Mouse (Mus musculus): ENCODE measurements around the gene Chpf2. TPM values are rescaled to one million over a fixed set of nuclear protein-coding genes. Genes with fewer than 3 reads are reported as not detected.
A peak's percentile ranks its signal among the peaks of the same experiment; 100 is the strongest.

Gene Chpf2
- polyA plus RNA-seq, 1 experiment from 2014 or later: 14.4 TPM

MicroRNAs within 50 kb of the gene (microRNA counts, 519-probe panel; counts per million panel counts)
- not detected for microRNA mmu-miR-671-3p
- not detected for microRNA mmu-miR-671-5p

Small RNA genes within 50 kb of the gene (microRNA-seq; reads per million reads assigned to microRNA genes)
- gene Mir671: 344 reads per million, percentile 67 among the genes with 10 or more reads in this experiment

Other genes with a start within 250 kb of the Chpf2 start
- 13.9 and 15.1 TPM in 2 replicates for gene Kcnh2, start 235.1 kb upstream of the Chpf2 start, polyA plus RNA-seq (2014; fragmentation: Nextera tagmentation; extraction: Ambion mirVana)
- gene Nos3, start 221.9 kb upstream of the Chpf2 start, polyA plus RNA-seq (2014; fragmentation: Nextera tagmentation; extraction: Ambion mirVana): 8.6 and 10.6 TPM in 2 replicates
- 1.6 and 2.4 TPM in 2 replicates for gene Atg9b, start 194.6 kb upstream of the Chpf2 start, polyA plus RNA-seq (2014; fragmentation: Nextera tagmentation; extraction: Ambion mirVana)
- gene Abcb8, start 193.1 kb upstream of the Chpf2 start, polyA plus RNA-seq (2014; fragmentation: Nextera tagmentation; extraction: Ambion mirVana): 42.0 and 45.6 TPM in 2 replicates
- 0.35 and 0.80 TPM in 2 replicates for gene Asic3, start 173.3 kb upstream of the Chpf2 start, polyA plus RNA-seq (2014; fragmentation: Nextera tagmentation; extraction: Ambion mirVana)
- gene Cdk5, start 163.2 kb upstream of the Chpf2 start, polyA plus RNA-seq (2014; fragmentation: Nextera tagmentation; extraction: Ambion mirVana): 115 and 123 TPM in 2 replicates
- 21.1 and 23.6 TPM in 2 replicates for gene Slc4a2, start 162.9 kb upstream of the Chpf2 start, polyA plus RNA-seq (2014; fragmentation: Nextera tagmentation; extraction: Ambion mirVana)
- 92.8 and 92.9 TPM in 2 replicates for gene Fastk, start 141.5 kb upstream of the Chpf2 start, polyA plus RNA-seq (2014; fragmentation: Nextera tagmentation; extraction: Ambion mirVana)
- 54.4 and 62.4 TPM in 2 replicates for gene Tmub1, start 138.9 kb upstream of the Chpf2 start, polyA plus RNA-seq (2014; fragmentation: Nextera tagmentation; extraction: Ambion mirVana)
- gene Agap3, start 134.6 kb upstream of the Chpf2 start, polyA plus RNA-seq (2014; fragmentation: Nextera tagmentation; extraction: Ambion mirVana): 66.3 and 73.1 TPM in 2 replicates
- gene Gbx1, start 59.5 kb upstream of the Chpf2 start, polyA plus RNA-seq (2014; fragmentation: Nextera tagmentation; extraction: Ambion mirVana): 3.3 and 4.9 TPM in 2 replicates
- 0.22 and 0.23 TPM in 2 replicates for gene Asb10, start 45.8 kb upstream of the Chpf2 start, polyA plus RNA-seq (2014; fragmentation: Nextera tagmentation; extraction: Ambion mirVana)
- 0.10 and 0.19 TPM in 2 replicates for gene 4931409K22Rik, start 29.9 kb upstream of the Chpf2 start, polyA plus RNA-seq (2014; fragmentation: Nextera tagmentation; extraction: Ambion mirVana)
- 72.3 and 87.2 TPM in 2 replicates for gene Abcf2, start 9.3 kb upstream of the Chpf2 start, polyA plus RNA-seq (2014; fragmentation: Nextera tagmentation; extraction: Ambion mirVana)
- gene Smarcd3, start 37.7 kb downstream of the Chpf2 start, polyA plus RNA-seq (2014; fragmentation: Nextera tagmentation; extraction: Ambion mirVana): 149 and 171 TPM in 2 replicates
- gene Nub1, start 98.8 kb downstream of the Chpf2 start, polyA plus RNA-seq (2014; fragmentation: Nextera tagmentation; extraction: Ambion mirVana): 48.5 and 51.7 TPM in 2 replicates
- 7.2 and 12.0 TPM in 2 replicates for gene Wdr86, start 144.0 kb downstream of the Chpf2 start, polyA plus RNA-seq (2014; fragmentation: Nextera tagmentation; extraction: Ambion mirVana)
- 2.1 and 3.0 TPM in 2 replicates for gene Crygn, start 171.3 kb downstream of the Chpf2 start, polyA plus RNA-seq (2014; fragmentation: Nextera tagmentation; extraction: Ambion mirVana)